Mouse (Mus musculus) hindbrain, embryonic 16.5 days (tissue): ENCODE measurements around the gene Lce3f. TPM values are rescaled to one million over a fixed set of nuclear protein-coding genes. Genes with fewer than 3 reads are reported as not detected.
A peak's percentile ranks its signal among the peaks of the same experiment; 100 is the strongest.

Experiments used
- ATAC-seq: fragments of 200-750 bp; cut with Nextera tagmentation; 2 replicates; pipeline ENCODE4 v1.8.0; 2017; ENCODE audit warnings: moderate TSS enrichment, moderate library complexity
- H3K27ac ChIP-seq: fragments of 300-500 bp; sonication (generic); 2 replicates; pipeline ENCODE4 v1.5.1; 2014; ENCODE audit warnings: low read depth, mild to moderate bottlenecking, control low read depth, low read length, moderate library complexity
- H3K27me3 ChIP-seq: fragments of 300-500 bp; sonication (generic); replicated peaks from 2 replicates; pipeline ENCODE4 v1.6.1; 2014; ENCODE audit warnings: low read length; ENCODE audit not compliant: control insufficient read depth, insufficient read depth
- H3K36me3 ChIP-seq: fragments of 300-500 bp; sonication (generic); 2 replicates; pipeline ENCODE4 v1.6.1; 2014; ENCODE audit warnings: mild to moderate bottlenecking, low read length, moderate library complexity, mixed read lengths; ENCODE audit not compliant: control insufficient read depth, insufficient read depth
- H3K4me1 ChIP-seq: fragments of 300-500 bp; sonication (generic); 2 replicates; pipeline ENCODE4 v1.6.1; 2014; ENCODE audit warnings: low read depth, low read length; ENCODE audit not compliant: control insufficient read depth, insufficient read depth
- H3K4me2 ChIP-seq: fragments of 300-500 bp; sonication (generic); 2 replicates; pipeline ENCODE4 v1.6.1; 2014; ENCODE audit warnings: mild to moderate bottlenecking, low read length, control low read depth, moderate library complexity
- H3K4me3 ChIP-seq: fragments of 300-500 bp; sonication (generic); 2 replicates; pipeline ENCODE4 v1.5.1; 2014; ENCODE audit warnings: mild to moderate bottlenecking, low read length, control low read depth, moderate library complexity
- H3K9ac ChIP-seq: fragments of 300-500 bp; sonication (generic); 2 replicates; pipeline ENCODE4 v1.6.1; 2014; ENCODE audit warnings: low read depth, mild to moderate bottlenecking, control low read depth, low read length, moderate library complexity
- H3K9me3 ChIP-seq: fragments of 300-500 bp; sonication (generic); 2 replicates; pipeline ENCODE4 v1.6.1; 2014; ENCODE audit warnings: mild to moderate bottlenecking, low read length, moderate library complexity; ENCODE audit not compliant: control insufficient read depth
- WGBS: fragments of 180-500 bp; shearing (Covaris S2); extraction: QIAGEN DNeasy Blood & Tissue Kit; methylation state at CpG from one replicate; pipeline ENCODE4 v1.1.7; 2014; 5-methylcytosine and 5-hydroxymethylcytosine counted together
- polyA plus RNA-seq: library from polyadenylated mRNA; unstranded; fragments of >200 nt; fragmentation: Nextera tagmentation; extraction: Ambion mirVana; gene quantifications from 2 replicates; pipeline ENCODE4 v1.2.1, GENCODE M21; 2015

Gene Lce3f
- polyA plus RNA-seq = not detected in 2 replicates

- Histone ChIP-seq H3K9ac (no peak within 1 kb of the TSS), H3K36me3 (no peaks in the 10 kb centered on the region), H3K4me1 (no peaks in the 10 kb centered on the region), H3K9me3 (no peaks in the 10 kb centered on the region), H3K4me3 (no peak within 1 kb of the TSS), H3K27ac (no peak within 1 kb of the TSS), H3K27me3 (no peaks in the 10 kb centered on the region), H3K4me2 (no peak within 1 kb of the TSS)
- ATAC-seq = no peak
Measured at GRCm38 (mm10) chr3:92991926-92992325, at the start of gene Lce3f. Gene Lce3f, plus strand, starts transcription at chr3:92992226.

- H3K9me3 ChIP-seq = no peaks in the 10 kb centered on the region
- no peak for ATAC-seq
- no peak within 1 kb of the TSS for H3K4me2 ChIP-seq
- H3K9ac ChIP-seq = no peak within 1 kb of the TSS
- no peaks in the 10 kb centered on the region for H3K27me3 ChIP-seq
- H3K4me1 ChIP-seq = no peaks in the 10 kb centered on the region
- 81% methylated on average over 1 of the region's 1 CpGs for WGBS
- H3K4me3 ChIP-seq = no peak within 1 kb of the TSS
- no peaks in the 10 kb centered on the region for H3K36me3 ChIP-seq
- H3K27ac ChIP-seq = no peak within 1 kb of the TSS
Measured at GRCm38 (mm10) chr3:92944186-92944585, 47.8 kb upstream of the Lce3f start, which contains the start of gene Lce3c. Gene Lce3c, plus strand, starts transcription at chr3:92944486.

- Histone ChIP-seq H3K27ac (no peak within 1 kb of the TSS), H3K4me3 (no peak within 1 kb of the TSS), H3K4me1 (no peaks in the 10 kb centered on the region), H3K36me3 (no peaks in the 10 kb centered on the region), H3K4me2 (no peak within 1 kb of the TSS), H3K27me3 (no peaks in the 10 kb centered on the region), H3K9me3 (no peaks in the 10 kb centered on the region), H3K9ac (no peak within 1 kb of the TSS)
- no peak for ATAC-seq
- WGBS = 92% methylated on average over 1 of the region's 1 CpGs
Measured at GRCm38 (mm10) chr3:92957090-92957489, 34.9 kb upstream of the Lce3f start, which contains the start of gene Lce3d. Gene Lce3d, plus strand, starts transcription at chr3:92957390.

GRCm38 (mm10) chr3:92966761-92967160, 25.3 kb upstream of the Lce3f start, which contains the start of gene Lce3e:
Gene Lce3e, plus strand, starts transcription at chr3:92967061.
- Histone ChIP-seq H3K27ac (no peak within 1 kb of the TSS), H3K4me2 (no peak within 1 kb of the TSS)

GRCm38 (mm10) chr3:92978484-92978883, 13.5 kb upstream of the Lce3f start:
- H3K27me3 ChIP-seq = no peaks in the 10 kb centered on the region
- no peak overlapping the region for H3K4me2 ChIP-seq
- no peaks in the 10 kb centered on the region for H3K9me3 ChIP-seq
- WGBS = 79% methylated on average over 2 of the region's 2 CpGs
- H3K4me1 ChIP-seq = no peaks in the 10 kb centered on the region
- H3K27ac ChIP-seq = no peak overlapping the region
- no peak overlapping the region for H3K9ac ChIP-seq
- no peak for ATAC-seq
- no peak overlapping the region for H3K4me3 ChIP-seq
- no peaks in the 10 kb centered on the region for H3K36me3 ChIP-seq

More at GRCm38 (mm10) chr3:92966761-92967160, 25.3 kb upstream of the Lce3f start, which contains the start of gene Lce3e:
- Histone ChIP-seq H3K9me3 (no peaks in the 10 kb centered on the region), H3K36me3 (no peaks in the 10 kb centered on the region), H3K4me1 (no peaks in the 10 kb centered on the region), H3K4me3 (no peak within 1 kb of the TSS), H3K27me3 (no peaks in the 10 kb centered on the region), H3K9ac (no peak within 1 kb of the TSS)
- 86% methylated on average over 2 of the region's 2 CpGs for WGBS
- no peak for ATAC-seq

- Histone ChIP-seq H3K9me3 (no peaks in the 10 kb centered on the region), H3K27ac (no peak overlapping the region), H3K4me1 (no peaks in the 10 kb centered on the region), H3K36me3 (no peaks in the 10 kb centered on the region), H3K4me2 (no peak overlapping the region), H3K9ac (no peak overlapping the region; the same call in 1 of the 2 replicates), H3K27me3 (no peaks in the 10 kb centered on the region), H3K4me3 (no peak overlapping the region)
- WGBS = 8% methylated on average over 7 of the region's 7 CpGs
- ATAC-seq = peak; percentile 91
Measured at GRCm38 (mm10) chr3:92998691-92999090, 6.7 kb downstream of the Lce3f start.

- Histone ChIP-seq H3K36me3 (no peaks in the 10 kb centered on the region), H3K4me1 (no peaks in the 10 kb centered on the region), H3K9me3 (no peaks in the 10 kb centered on the region), H3K9ac (no peak overlapping the region), H3K27me3 (no peaks in the 10 kb centered on the region), H3K4me2 (no peak overlapping the region), H3K27ac (no peak overlapping the region), H3K4me3 (no peak overlapping the region)
- 87% methylated on average over 3 of the region's 3 CpGs for WGBS
- ATAC-seq = no peak
Measured at GRCm38 (mm10) chr3:93000621-93001020, 8.6 kb downstream of the Lce3f start.

GRCm38 (mm10) chr3:93002843-93003242, 10.8 kb downstream of the Lce3f start:
- Histone ChIP-seq H3K27ac (no peak overlapping the region), H3K9me3 (no peaks in the 10 kb centered on the region), H3K9ac (no peak overlapping the region), H3K27me3 (no peaks in the 10 kb centered on the region), H3K4me3 (no peak overlapping the region), H3K4me1 (no peaks in the 10 kb centered on the region), H3K4me2 (no peak overlapping the region), H3K36me3 (no peaks in the 10 kb centered on the region)
- ATAC-seq = peak; percentile 34; the same call in 1 of the 2 replicates
- 68% methylated on average over 4 of the region's 4 CpGs for whole genome bisulfite sequencing

- WGBS = under 1% methylated on average over 24 of the region's 24 CpGs
- H3K9me3 ChIP-seq = no peaks in the 10 kb centered on the region
- ATAC-seq = peak; percentile 93
- 0 out of 2 replicates have a peak, but pooled peaks cover 2% of the 10 kb centered on the region for H3K27me3 ChIP-seq
- peak overlapping the region; percentile 36; the same call in 1 of the 2 replicates for H3K27ac ChIP-seq
- H3K36me3 ChIP-seq = no peaks in the 10 kb centered on the region
- H3K4me1 ChIP-seq = no peaks in the 10 kb centered on the region
- peak overlapping the region; percentile 73 for H3K9ac ChIP-seq
- peak overlapping the region; percentile 61 for H3K4me3 ChIP-seq
- H3K4me2 ChIP-seq = peak overlapping the region; percentile 92
Measured at GRCm38 (mm10) chr3:93014378-93014801, 22.4 kb downstream of the Lce3f start.
